Mouse (Mus musculus): ENCODE results near the gene Mas1.

DNA sequence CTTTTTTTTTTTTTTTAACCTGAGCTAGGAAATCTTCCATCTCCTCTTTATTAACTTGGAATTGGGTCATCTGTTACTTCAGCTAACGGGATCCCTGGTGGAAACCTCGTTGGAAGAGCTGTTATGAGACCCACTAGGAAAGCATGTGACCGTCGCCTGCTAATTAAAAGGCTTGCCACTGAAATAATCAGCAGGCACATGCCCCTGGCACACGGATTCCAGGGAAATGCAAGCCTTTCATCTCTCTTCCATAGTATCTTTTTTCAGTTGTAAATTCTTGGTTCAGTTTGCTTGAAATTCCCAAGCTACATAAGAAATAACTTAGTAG is 76.9 kb downstream of the Mas1 start:
- TF ChIP-seq MAX (IDR thresholded peaks at IDR 0.05) (no peak), CTCF (IDR thresholded peaks at IDR 0.05; ENCODE audit: control insufficient read depth, insufficient read depth, insufficient read length) (no peak), USF1 (IDR thresholded peaks at IDR 0.05; ENCODE audit: low read depth) (no peak), CEBPB (IDR thresholded peaks at IDR 0.05; ENCODE audit: low read depth) (no peak), MYOG (IDR thresholded peaks at IDR 0.05; ENCODE audit: control insufficient read depth, extremely low read depth, insufficient read length) (no peak)
